Mouse (Mus musculus): Measurements from ENCODE around the gene Cand2.

DNA sequence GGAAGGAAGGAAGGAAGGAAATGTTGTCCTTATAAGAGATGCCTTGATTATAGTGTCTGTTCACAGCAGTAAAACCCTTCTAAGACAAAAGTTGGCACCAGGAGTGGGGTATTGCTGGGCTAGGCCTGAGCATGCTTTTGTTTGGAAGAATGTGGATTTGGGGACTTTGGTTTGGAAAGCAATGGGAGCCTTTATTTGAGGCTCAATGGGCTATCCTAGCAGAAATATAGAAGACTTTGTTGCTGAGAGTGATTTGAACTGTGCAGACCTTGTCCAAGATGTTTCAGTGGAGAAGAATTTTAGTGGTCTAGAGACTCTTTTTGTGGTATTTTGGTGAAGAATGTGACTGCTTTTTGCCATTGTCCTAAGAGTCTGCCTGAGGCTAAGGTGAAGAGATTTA is 59.5 kb downstream of the Cand2 start:
- TF ChIP-seq CTCF (IDR thresholded peaks at IDR 0.05) (no peak), EP300 (IDR thresholded peaks at IDR 0.05) (no peak)
